Mouse (Mus musculus): ENCODE data around the gene Vmn2r86. TPM values are rescaled to one million over a fixed set of nuclear protein-coding genes. Genes with fewer than 3 reads are reported as not detected.
"Not testable (repeated sequence)": the region's sequence is repeated elsewhere in the genome, so short reads cannot be mapped to it uniquely, and the experiment has no call there.

Vmn2r86 gene
- polyA plus RNA-seq, 1 experiment from 2014 or later: not detected

- WGBS: 77% methylated on average over 3 of the region's 3 CpGs
- no peak overlapping the region for H3K4me2 ChIP-seq (ENCODE audit: low read length)
Measured at GRCm38 (mm10) chr10:130420401-130420800, 35.4 kb downstream of the Vmn2r86 start.

GRCm38 (mm10) chr10:130419954-130420353 lies 35.9 kb downstream of the Vmn2r86 start:
- not testable (repeated sequence) for DNase-seq (ENCODE audit: low spot score); ATAC-seq (replicated peaks; ENCODE audit: low FRiP score, low read depth); H3K4me1 ChIP-seq (replicated peaks; ENCODE audit: insufficient read depth, low read length); H3K9me3 ChIP-seq (replicated peaks; ENCODE audit: low read length); H3K9ac ChIP-seq (ENCODE audit: low read depth, low read length); H3K4me2 ChIP-seq (ENCODE audit: low read length); H3K36me3 ChIP-seq (ENCODE audit: insufficient read depth, low read length); H3K27ac ChIP-seq; H3K27me3 ChIP-seq (ENCODE audit: insufficient read depth, low read length); H3K4me3 ChIP-seq (replicated peaks; ENCODE audit: low read depth, low read length)
- WGBS: 61% methylated on average over 2 of the region's 2 CpGs

More at GRCm38 (mm10) chr10:130420401-130420800, 35.4 kb downstream of the Vmn2r86 start:
- no peak for TF ChIP-seq CTCF (IDR thresholded peaks at IDR 0.05; ENCODE audit: low read depth)
- no peak overlapping the region for H3K4me3 ChIP-seq (replicated peaks; ENCODE audit: low read depth, low read length)
- no peak for DNase-seq (ENCODE audit: low spot score)
- H3K36me3 ChIP-seq (ENCODE audit: insufficient read depth, low read length): no peaks in the 10 kb centered on the region
- no peaks in the 10 kb centered on the region for H3K9me3 ChIP-seq (replicated peaks; ENCODE audit: low read length)
- H3K27me3 ChIP-seq (ENCODE audit: insufficient read depth, low read length): no peaks in the 10 kb centered on the region
- no peak overlapping the region for H3K9ac ChIP-seq (ENCODE audit: low read depth, low read length)
- ATAC-seq (replicated peaks; ENCODE audit: low FRiP score, low read depth): no peak
- no peaks in the 10 kb centered on the region for H3K4me1 ChIP-seq (replicated peaks; ENCODE audit: insufficient read depth, low read length)
- no peak overlapping the region for H3K27ac ChIP-seq

- DNase-seq (ENCODE audit: low spot score); H3K36me3 ChIP-seq (ENCODE audit: insufficient read depth, low read length); H3K27me3 ChIP-seq (ENCODE audit: insufficient read depth, low read length); H3K27ac ChIP-seq; H3K4me2 ChIP-seq (ENCODE audit: low read length); ATAC-seq (replicated peaks; ENCODE audit: low FRiP score, low read depth); H3K4me3 ChIP-seq (replicated peaks; ENCODE audit: low read depth, low read length); H3K4me1 ChIP-seq (replicated peaks; ENCODE audit: insufficient read depth, low read length); H3K9ac ChIP-seq (ENCODE audit: low read depth, low read length); H3K9me3 ChIP-seq (replicated peaks; ENCODE audit: low read length): not testable (repeated sequence)
Measured at GRCm38 (mm10) chr10:130416352-130416751, 39.5 kb downstream of the Vmn2r86 start.

- not testable (repeated sequence) for H3K9ac ChIP-seq (ENCODE audit: low read depth, low read length); H3K27ac ChIP-seq; H3K4me3 ChIP-seq (replicated peaks; ENCODE audit: low read depth, low read length); H3K4me1 ChIP-seq (replicated peaks; ENCODE audit: insufficient read depth, low read length); H3K4me2 ChIP-seq (ENCODE audit: low read length); DNase-seq (ENCODE audit: low spot score); H3K27me3 ChIP-seq (ENCODE audit: insufficient read depth, low read length); H3K9me3 ChIP-seq (replicated peaks; ENCODE audit: low read length); H3K36me3 ChIP-seq (ENCODE audit: insufficient read depth, low read length)
- peak; percentile 71 for ATAC-seq (replicated peaks; ENCODE audit: low FRiP score, low read depth)
- 68% methylated on average over 20 of the region's 35 CpGs for WGBS
Measured at GRCm38 (mm10) chr10:130412167-130412698, 43.6 kb downstream of the Vmn2r86 start.

GRCm38 (mm10) chr10:130394232-130394631 lies 61.6 kb downstream of the Vmn2r86 start, which contains the start of gene Vmn2r84:
Gene Vmn2r84, minus strand, starts transcription at chr10:130394332.
- no peak within 1 kb of the TSS for H3K4me2 ChIP-seq (ENCODE audit: low read length)
- H3K9me3 ChIP-seq (replicated peaks; ENCODE audit: low read length): no peaks in the 10 kb centered on the region
- H3K27me3 ChIP-seq (ENCODE audit: insufficient read depth, low read length): no peaks in the 10 kb centered on the region
- H3K4me1 ChIP-seq (replicated peaks; ENCODE audit: insufficient read depth, low read length): no peaks in the 10 kb centered on the region
- no peak within 1 kb of the TSS for H3K9ac ChIP-seq (ENCODE audit: low read depth, low read length)
- no peak within 1 kb of the TSS for H3K4me3 ChIP-seq (replicated peaks; ENCODE audit: low read depth, low read length)
- no peaks in the 10 kb centered on the region for H3K36me3 ChIP-seq (ENCODE audit: insufficient read depth, low read length)
- TF ChIP-seq CTCF (IDR thresholded peaks at IDR 0.05; ENCODE audit: low read depth): no peak
- no peak for ATAC-seq (replicated peaks; ENCODE audit: low FRiP score, low read depth)
- H3K27ac ChIP-seq: no peak within 1 kb of the TSS
- no peak for DNase-seq (ENCODE audit: low spot score)

Other genes with a start within 250 kb of the Vmn2r86 start
- gene Olfr827, start 241.6 kb downstream of the Vmn2r86 start, polyA plus RNA-seq (2015; fragmentation: Nextera tagmentation; extraction: Ambion mirVana): not detected in 2 replicates
- gene Neurod4, start 175.8 kb downstream of the Vmn2r86 start, polyA plus RNA-seq (2015; fragmentation: Nextera tagmentation; extraction: Ambion mirVana): not detected in 2 replicates
- 0.14 TPM in 1 of 2 replicates, not detected in the other for gene Tespa1, start 133.2 kb downstream of the Vmn2r86 start, polyA plus RNA-seq (2015; fragmentation: Nextera tagmentation; extraction: Ambion mirVana)
- not detected in 2 replicates for gene Vmn2r84, start 61.7 kb downstream of the Vmn2r86 start, polyA plus RNA-seq (2015; fragmentation: Nextera tagmentation; extraction: Ambion mirVana)
- gene Vmn2r85, start 26.3 kb downstream of the Vmn2r86 start, polyA plus RNA-seq (2015; fragmentation: Nextera tagmentation; extraction: Ambion mirVana): not detected in 2 replicates
- not detected in 2 replicates for gene Vmn2r87, start 41.3 kb upstream of the Vmn2r86 start, polyA plus RNA-seq (2015; fragmentation: Nextera tagmentation; extraction: Ambion mirVana)